Mouse (Mus musculus): ENCODE results near the gene Ggct. TPM values are rescaled to one million over a fixed set of nuclear protein-coding genes. Genes with fewer than 3 reads are reported as not detected.
"Not testable (repeated sequence)": the region's sequence is repeated elsewhere in the genome, so short reads cannot be mapped to it uniquely, and the experiment has no call there.

Ggct gene
- polyA plus RNA-seq, 1 experiment from 2014 or later: 17.9 TPM

- no peak overlapping the region for H3K4me2 ChIP-seq (replicated peaks)
Measured at GRCm38 (mm10) chr6:54964755-54965154, 28.0 kb downstream of the Ggct start.

DNA sequence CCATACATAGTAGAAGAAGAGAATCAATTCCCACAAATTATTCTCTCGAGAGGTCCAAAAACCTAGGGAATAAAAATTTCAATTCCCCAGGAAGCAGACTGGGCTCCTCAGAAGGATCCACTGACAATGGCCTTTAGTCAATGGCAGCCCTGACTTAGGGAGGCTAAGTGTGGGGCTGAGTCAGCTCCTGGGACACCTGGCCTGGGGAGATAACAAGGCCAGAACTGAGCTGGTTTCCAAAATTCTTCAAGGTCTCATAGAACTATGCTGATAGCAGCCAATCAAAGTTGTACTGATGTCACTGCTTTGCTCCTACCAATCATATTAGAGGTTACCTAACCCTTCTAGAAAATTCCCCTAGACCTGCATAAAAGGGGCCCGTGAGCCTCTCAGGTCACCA lies 29.2 kb downstream of the Ggct start:
- WGBS: 79% methylated on average over 2 of the region's 2 CpGs

More at GRCm38 (mm10) chr6:54964755-54965154, 28.0 kb downstream of the Ggct start:
- no peaks in the 10 kb centered on the region for H3K4me1 ChIP-seq
- H3K9me3 ChIP-seq (replicated peaks): no peaks in the 10 kb centered on the region
- no peaks in the 10 kb centered on the region for H3K36me3 ChIP-seq
- H3K9ac ChIP-seq: no peak overlapping the region
- no peak overlapping the region for H3K27ac ChIP-seq
- no peak for ATAC-seq (ENCODE audit: low FRiP score)
- H3K4me3 ChIP-seq: no peak overlapping the region
- peaks cover 10% of the 10 kb centered on the region for H3K27me3 ChIP-seq
- 44% methylated on average over 1 of the region's 1 CpGs for WGBS

GRCm38 (mm10) chr6:54957655-54958054 lies 35.1 kb downstream of the Ggct start:
- Histone ChIP-seq H3K4me2 (replicated peaks) (no peak overlapping the region), H3K27ac (no peak overlapping the region), H3K4me1 (no peaks in the 10 kb centered on the region), H3K4me3 (no peak overlapping the region), H3K9ac (no peak overlapping the region), H3K27me3 (no peaks in the 10 kb centered on the region), H3K9me3 (replicated peaks) (no peaks in the 10 kb centered on the region), H3K36me3 (no peaks in the 10 kb centered on the region)
- WGBS: 83% methylated on average over 8 of the region's 8 CpGs
- ATAC-seq (ENCODE audit: low FRiP score): no peak

More for the DNA sequence above, 29.2 kb downstream of the Ggct start:
- Histone ChIP-seq H3K27ac (no peak overlapping the region), H3K9me3 (replicated peaks) (no peaks in the 10 kb centered on the region), H3K4me3 (no peak overlapping the region), H3K27me3 (peaks cover 10% of the 10 kb centered on the region), H3K9ac (no peak overlapping the region), H3K4me1 (no peaks in the 10 kb centered on the region), H3K36me3 (no peaks in the 10 kb centered on the region), H3K4me2 (replicated peaks) (no peak overlapping the region)
- no peak for ATAC-seq (ENCODE audit: low FRiP score)

- no peak overlapping the region for H3K4me2 ChIP-seq (replicated peaks)
- H3K27ac ChIP-seq: no peak overlapping the region
- H3K9ac ChIP-seq: no peak overlapping the region
- H3K4me1 ChIP-seq: no peaks in the 10 kb centered on the region
- H3K36me3 ChIP-seq: no peaks in the 10 kb centered on the region
- no peak for ATAC-seq (ENCODE audit: low FRiP score)
- H3K4me3 ChIP-seq: no peak overlapping the region
- whole genome bisulfite sequencing: 70% methylated on average over 1 of the region's 1 CpGs
- H3K9me3 ChIP-seq (replicated peaks): no peaks in the 10 kb centered on the region
- H3K27me3 ChIP-seq: no peaks in the 10 kb centered on the region
Measured at GRCm38 (mm10) chr6:54956425-54956824, 36.3 kb downstream of the Ggct start.

DNA sequence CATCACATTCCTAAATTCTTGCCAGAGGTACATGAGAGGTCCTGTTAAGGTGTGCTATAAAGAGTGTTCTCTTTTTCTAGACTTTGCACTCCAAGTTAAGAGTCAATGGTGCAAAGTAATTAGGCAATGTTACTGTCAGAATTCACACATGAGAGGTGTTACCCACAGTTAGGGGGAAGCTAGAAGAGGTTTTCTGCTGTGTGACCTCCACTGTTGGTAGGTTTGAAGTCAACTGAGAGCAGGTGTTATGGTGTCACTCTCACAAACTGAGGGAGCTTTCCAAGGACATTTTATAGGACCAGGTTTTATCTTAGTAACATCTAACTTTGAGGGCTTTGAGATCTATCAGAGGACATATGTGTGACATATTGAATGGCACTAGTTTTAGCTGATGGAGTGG lies 36.8 kb downstream of the Ggct start:
- Histone ChIP-seq H3K27me3 (no peaks in the 10 kb centered on the region), H3K27ac (no peak overlapping the region)

DNA sequence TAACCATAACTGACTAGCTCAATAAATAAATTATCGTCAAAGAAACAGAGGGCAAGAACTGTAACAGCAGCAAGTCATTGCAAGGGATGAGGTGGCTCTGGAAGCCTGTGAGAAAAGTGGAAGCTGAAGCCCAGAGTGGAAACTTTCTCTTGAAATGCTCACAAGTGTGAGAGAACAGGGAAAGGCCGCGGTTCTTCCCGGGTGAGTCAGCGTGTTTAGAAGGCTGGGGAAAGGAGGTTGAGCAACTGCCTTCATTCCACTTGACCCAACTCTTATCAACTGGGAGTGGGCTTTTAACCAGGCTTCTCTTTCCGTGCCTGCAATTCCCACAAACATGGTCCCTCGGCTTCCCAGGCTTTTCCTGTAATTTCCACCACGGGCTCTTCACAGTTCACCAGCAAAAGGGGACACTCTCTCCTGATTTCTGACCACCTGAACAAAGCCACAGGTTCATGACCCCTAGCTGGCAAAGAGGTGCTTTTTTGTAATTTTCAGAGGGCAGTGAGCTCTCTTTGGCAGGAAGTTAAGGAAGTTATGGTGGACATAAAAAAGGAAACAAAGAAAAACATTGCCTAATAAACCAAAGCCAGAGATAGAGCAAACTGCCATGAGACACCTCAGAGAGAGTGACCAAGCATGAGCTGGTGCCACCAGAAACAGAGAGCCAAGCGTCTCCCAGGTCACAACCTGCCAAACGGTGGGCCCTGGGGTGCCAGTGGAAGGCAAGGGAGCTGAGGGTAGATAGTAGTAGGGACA lies 37.9 kb downstream of the Ggct start:
- no peaks in the 10 kb centered on the region for H3K9me3 ChIP-seq (replicated peaks)
- no peaks in the 10 kb centered on the region for H3K27me3 ChIP-seq
- H3K4me2 ChIP-seq (replicated peaks): no peak overlapping the region
- no peaks in the 10 kb centered on the region for H3K4me1 ChIP-seq
- H3K9ac ChIP-seq: no peak overlapping the region
- no peak overlapping the region for H3K27ac ChIP-seq
- no peak for ATAC-seq (ENCODE audit: low FRiP score)
- WGBS: 93% methylated on average over 10 of the region's 10 CpGs
- H3K36me3 ChIP-seq: no peaks in the 10 kb centered on the region
- no peak overlapping the region for H3K4me3 ChIP-seq

More for the DNA sequence above, 36.8 kb downstream of the Ggct start:
- ATAC-seq (ENCODE audit: low FRiP score): no peak
- Histone ChIP-seq H3K9ac (no peak overlapping the region), H3K4me2 (replicated peaks) (no peak overlapping the region), H3K9me3 (replicated peaks) (no peaks in the 10 kb centered on the region), H3K36me3 (no peaks in the 10 kb centered on the region), H3K4me3 (no peak overlapping the region), H3K4me1 (no peaks in the 10 kb centered on the region)

GRCm38 (mm10) chr6:54953399-54953798 lies 39.4 kb downstream of the Ggct start:
- H3K9ac ChIP-seq; H3K4me2 ChIP-seq (replicated peaks); ATAC-seq (ENCODE audit: low FRiP score); H3K4me3 ChIP-seq; H3K27me3 ChIP-seq; H3K27ac ChIP-seq; H3K36me3 ChIP-seq; H3K9me3 ChIP-seq (replicated peaks); H3K4me1 ChIP-seq: not testable (repeated sequence)
- 77% methylated on average over 4 of the region's 4 CpGs for WGBS

DNA sequence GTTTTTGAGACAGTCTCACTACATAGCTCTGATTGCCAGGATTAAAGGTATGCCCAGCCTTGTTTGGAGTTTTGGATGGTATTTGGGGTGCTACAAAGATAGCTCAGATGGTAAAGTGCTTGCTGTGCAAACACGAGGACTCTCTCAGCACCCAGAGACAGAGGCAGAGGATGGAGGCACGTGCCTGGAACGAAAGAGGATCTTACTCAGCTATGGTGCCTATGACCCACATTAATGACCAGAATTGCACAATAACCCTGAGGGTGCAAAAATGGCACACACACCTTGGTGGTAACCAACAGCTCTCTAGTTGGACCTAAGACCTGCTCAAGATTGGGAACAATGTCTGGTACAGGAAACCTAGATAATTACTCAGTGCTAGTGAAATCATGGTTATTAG lies 40.2 kb downstream of the Ggct start:
- no peak overlapping the region for H3K27ac ChIP-seq
- H3K27me3 ChIP-seq: no peaks in the 10 kb centered on the region
- no peak overlapping the region for H3K4me3 ChIP-seq
- no peak overlapping the region for H3K9ac ChIP-seq
- H3K9me3 ChIP-seq (replicated peaks): no peaks in the 10 kb centered on the region
- WGBS: 86% methylated on average over 3 of the region's 3 CpGs
- ATAC-seq (ENCODE audit: low FRiP score): no peak
- no peaks in the 10 kb centered on the region for H3K36me3 ChIP-seq
- H3K4me2 ChIP-seq (replicated peaks): no peak overlapping the region
- no peaks in the 10 kb centered on the region for H3K4me1 ChIP-seq

- Histone ChIP-seq H3K27me3 (peaks cover 15% of the 10 kb centered on the region), H3K36me3 (no peaks in the 10 kb centered on the region), H3K4me1 (0 out of 2 replicates have a peak, but pooled peaks cover 6% of the 10 kb centered on the region), H3K4me2 (replicated peaks) (no peak overlapping the region), H3K9ac (no peak overlapping the region), H3K4me3 (no peak overlapping the region), H3K9me3 (replicated peaks) (no peaks in the 10 kb centered on the region), H3K27ac (no peak overlapping the region)
- WGBS: 85% methylated on average over 5 of the region's 5 CpGs
- no peak for ATAC-seq (ENCODE audit: low FRiP score)
Measured at GRCm38 (mm10) chr6:54948682-54949081, 44.1 kb downstream of the Ggct start.

- Histone ChIP-seq H3K36me3 (no peaks in the 10 kb centered on the region), H3K4me2 (replicated peaks) (no peak overlapping the region), H3K9me3 (replicated peaks) (no peaks in the 10 kb centered on the region), H3K27me3 (peaks cover 26% of the 10 kb centered on the region), H3K4me3 (no peak overlapping the region), H3K4me1 (0 out of 2 replicates have a peak, but pooled peaks cover 6% of the 10 kb centered on the region), H3K9ac (no peak overlapping the region), H3K27ac (no peak overlapping the region)
- ATAC-seq (ENCODE audit: low FRiP score): no peak
- 73% methylated on average over 4 of the region's 4 CpGs for WGBS
Measured at GRCm38 (mm10) chr6:54946241-54946953, 46.4 kb downstream of the Ggct start.

- Histone ChIP-seq H3K4me2 (replicated peaks) (no peak overlapping the region), H3K9me3 (replicated peaks) (no peaks in the 10 kb centered on the region), H3K27me3 (peaks cover 26% of the 10 kb centered on the region), H3K9ac (no peak overlapping the region), H3K36me3 (no peaks in the 10 kb centered on the region), H3K4me3 (no peak overlapping the region), H3K27ac (no peak overlapping the region), H3K4me1 (0 out of 2 replicates have a peak, but pooled peaks cover 6% of the 10 kb centered on the region)
- 83% methylated on average over 16 of the region's 16 CpGs for WGBS
- no peak for ATAC-seq (ENCODE audit: low FRiP score)
Measured at GRCm38 (mm10) chr6:54944551-54944950, 48.2 kb downstream of the Ggct start.

DNA sequence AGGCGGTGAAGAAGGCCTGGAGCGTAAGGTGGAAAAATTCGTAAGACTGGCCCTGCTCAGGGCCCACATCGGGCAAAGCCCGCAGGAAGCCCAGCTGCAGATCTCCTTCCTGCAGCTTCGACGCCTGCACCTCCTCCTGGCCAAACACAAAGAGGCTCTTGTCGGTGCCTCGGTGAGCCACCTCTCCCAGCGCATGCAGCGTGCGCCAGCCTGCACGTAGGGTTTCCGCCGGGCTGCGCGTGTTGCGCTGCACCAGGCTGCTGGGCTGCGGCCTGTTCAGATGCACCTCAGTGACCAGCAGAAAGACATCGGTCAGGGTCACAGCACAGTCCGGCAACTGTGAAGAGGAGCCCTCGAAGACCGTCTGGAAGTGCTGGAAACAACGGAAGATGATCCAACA lies 49.0 kb downstream of the Ggct start:
- Histone ChIP-seq H3K36me3 (no peaks in the 10 kb centered on the region), H3K27me3 (peaks cover 26% of the 10 kb centered on the region), H3K4me2 (replicated peaks) (peak overlapping the region; percentile 13; the same call in 1 of the 2 replicates), H3K4me3 (no peak overlapping the region), H3K27ac (no peak overlapping the region), H3K9ac (no peak overlapping the region), H3K9me3 (replicated peaks) (no peaks in the 10 kb centered on the region), H3K4me1 (0 out of 2 replicates have a peak, but pooled peaks cover 6% of the 10 kb centered on the region)
- no peak for ATAC-seq (ENCODE audit: low FRiP score)
- 58% methylated on average over 24 of the region's 24 CpGs for WGBS
